Mouse (Mus musculus): ENCODE results near the gene Plau.

- no peak for TF ChIP-seq GATA1 (IDR thresholded peaks at IDR 0.05; ENCODE audit: borderline replicate concordance, low read length)
- TF ChIP-seq CTCF (IDR thresholded peaks at IDR 0.05; ENCODE audit: low read depth, low read length) = no peak
- no peak for TF ChIP-seq TAL1 (conservative IDR thresholded peaks at IDR 0.05; ENCODE audit: low read depth, low read length)
- no peak for TF ChIP-seq GATA2 (IDR thresholded peaks at IDR 0.05; ENCODE audit: borderline replicate concordance, low read depth, low read length)
- no peak for TF ChIP-seq POLR2AphosphoS5 (IDR thresholded peaks at IDR 0.05; ENCODE audit: insufficient replicate concordance, low read depth, low read length)
These were observed 2.9 kb upstream of the Plau start for GRCm38 (mm10) chr14:20833525-20833924.
